Mouse (Mus musculus) ES-E14 (cell line): ENCODE data around the gene Hspa1a.

ENCODE experiments used
- CHD2 ChIP-seq: IDR thresholded peaks from 2 replicates; pipeline ENCODE4 v1.6.1; 2014; ENCODE audit warnings: mild to moderate bottlenecking, low read depth, low read length, inconsistent platforms
- HCFC1 ChIP-seq: IDR thresholded peaks from 2 replicates; pipeline ENCODE4 v1.6.1; 2012; ENCODE audit warnings: low read length, inconsistent platforms, borderline replicate concordance; ENCODE audit not compliant: insufficient read depth
- MAFK ChIP-seq: IDR thresholded peaks from 2 replicates; pipeline ENCODE4 v1.6.1; 2014; ENCODE audit warnings: mild to moderate bottlenecking, low read depth, low read length, inconsistent platforms; ENCODE audit not compliant: insufficient read depth
- ZC3H11A ChIP-seq: IDR thresholded peaks from 2 replicates; pipeline ENCODE4 v1.6.1; 2012; ENCODE audit warnings: low read depth, mild to moderate bottlenecking, inconsistent platforms, low read length, borderline replicate concordance

DNA sequence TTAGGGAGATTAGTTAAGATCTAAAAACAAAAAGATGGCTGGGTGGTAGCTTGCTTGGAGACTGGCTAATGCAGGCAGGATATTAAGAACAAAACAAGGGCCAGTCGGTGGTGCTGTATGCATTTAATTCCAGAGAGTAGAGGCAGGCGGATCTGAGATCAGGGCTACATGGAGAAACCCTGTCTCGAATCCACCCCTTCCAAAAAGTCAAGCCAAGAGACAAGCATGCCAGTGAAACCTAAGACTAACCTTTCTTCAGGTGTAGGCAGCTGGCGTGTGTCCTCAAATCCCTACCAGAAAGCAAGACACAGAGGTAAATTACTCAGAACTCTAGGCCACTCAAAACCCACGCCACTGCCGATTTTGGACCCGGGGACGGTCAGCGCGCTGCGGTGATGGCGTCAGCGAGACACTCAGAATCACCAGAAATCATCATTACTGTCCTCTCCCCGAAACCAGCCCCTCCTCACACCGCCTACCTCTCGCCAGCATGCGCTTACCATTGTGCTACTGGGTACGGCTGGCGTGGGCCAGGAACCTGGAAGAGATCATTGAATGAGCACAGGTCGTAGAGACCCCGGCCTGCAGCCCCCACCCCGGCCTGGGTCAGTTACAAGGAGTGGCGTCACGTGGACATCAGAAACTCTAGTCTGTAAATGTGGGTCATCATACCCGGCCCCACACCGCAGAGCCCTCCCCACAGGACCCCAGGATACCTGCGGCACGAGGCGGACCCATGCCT is 20.1 kb downstream of the Hspa1a start:
- TF ChIP-seq MAFK (no peak), ZC3H11A (no peak), HCFC1 (peak; percentile 25; the same call in 1 of the 2 replicates), CHD2 (no peak)
